Mouse (Mus musculus): ENCODE measurements around the gene Ptp4a2.

DNA sequence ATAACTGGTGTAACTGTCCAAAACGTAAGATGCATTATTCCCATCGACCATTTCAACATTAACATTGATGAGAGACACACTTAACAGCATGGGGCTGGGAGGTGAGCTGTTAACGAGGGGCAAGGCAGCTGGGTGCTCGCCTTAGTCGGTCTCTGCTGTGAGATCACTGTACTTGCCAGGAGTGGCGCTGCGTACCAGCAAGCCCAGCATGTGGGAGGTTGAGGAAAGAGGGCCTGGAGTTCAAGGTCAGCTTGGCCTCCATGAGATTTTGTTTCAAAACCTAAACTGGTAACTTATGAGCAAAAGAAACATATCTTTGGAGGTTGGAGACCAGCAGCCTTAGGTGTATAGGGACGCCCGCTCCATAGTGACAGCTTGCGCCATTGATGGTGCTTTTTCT, 78.6 kb downstream of the Ptp4a2 start:
- TF ChIP-seq POLR2A (IDR thresholded peaks at IDR 0.05; ENCODE audit: insufficient read length, low read depth): no peak
- TF ChIP-seq REST (IDR thresholded peaks at IDR 0.05; ENCODE audit: insufficient read depth, insufficient read length): no peak
- TF ChIP-seq MYOD1 (IDR thresholded peaks at IDR 0.05; ENCODE audit: control insufficient read depth in 1 of 3, insufficient read length in 2 of 3, low read depth in 2 of 3): no peak
- no peak for TF ChIP-seq MAX (IDR thresholded peaks at IDR 0.05; ENCODE audit: low read depth)
- no peak for TF ChIP-seq POLR2AphosphoS2 (IDR thresholded peaks at IDR 0.05; ENCODE audit: insufficient read length, low read depth)
- no peak for TF ChIP-seq TCF3 (IDR thresholded peaks at IDR 0.05; ENCODE audit: insufficient read length, low read depth)
